Mouse (Mus musculus) erythroblast, embryonic 14.5 days (primary cell): Measurements from ENCODE around the gene Tet2.

Source experiments
- GATA1 ChIP-seq: IDR thresholded peaks from 2 replicates; pipeline ENCODE4 v1.6.1; 2012; ENCODE audit warnings: low read length, inconsistent platforms, mixed read lengths
- TAL1 ChIP-seq: IDR thresholded peaks from 3 replicates; pipeline ENCODE4 v1.6.1; 2012; ENCODE audit warnings: low read length, inconsistent platforms, mixed read lengths

GRCm38 (mm10) chr3:133583411-133584025 lies 38.6 kb upstream of the Tet2 start:
- TF ChIP-seq GATA1 (no peak), TAL1 (no peak)
